Mouse (Mus musculus): ENCODE results near the gene Bdnf. TPM values are rescaled to one million over a fixed set of nuclear protein-coding genes. Genes with fewer than 3 reads are reported as not detected.

The Bdnf gene
- polyA plus RNA-seq, 1 experiment, result 1.5 TPM

DNA sequence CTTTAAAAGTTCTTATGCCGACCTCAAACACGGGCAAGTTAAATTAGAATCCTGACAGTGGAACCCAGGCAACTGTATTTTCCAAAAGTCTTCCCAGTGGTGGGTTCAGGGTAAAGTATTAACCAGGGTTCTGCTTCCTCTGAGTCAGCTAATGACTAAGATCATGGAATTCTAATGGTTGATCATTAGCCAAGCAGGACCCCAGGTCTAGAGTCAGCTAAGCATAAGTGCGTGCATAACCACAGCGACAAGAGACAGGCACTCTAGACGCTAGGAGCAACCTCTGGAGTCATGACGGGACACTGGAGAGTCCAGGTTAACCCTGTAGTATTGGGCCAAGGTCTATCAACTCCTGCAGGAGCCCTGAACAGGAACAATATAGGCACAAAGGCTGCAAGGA lies 60.2 kb downstream of the Bdnf start:
- H3K36me3 ChIP-seq (ENCODE audit: control insufficient read depth, insufficient read depth, low read length, poor library complexity, severe bottlenecking), result no peaks in the 10 kb centered on the region
- no peaks in the 10 kb centered on the region for H3K4me1 ChIP-seq (ENCODE audit: control insufficient read depth, insufficient read depth, low read length)
- H3K4me3 ChIP-seq (ENCODE audit: low read depth, low read length), result no peak overlapping the region
- H3K9me3 ChIP-seq (replicated peaks; ENCODE audit: control insufficient read depth, insufficient read depth, low read length, poor library complexity, severe bottlenecking), result no peaks in the 10 kb centered on the region
- H3K27ac ChIP-seq (ENCODE audit: insufficient read depth, low read length), result no peak overlapping the region
- H3K27me3 ChIP-seq (ENCODE audit: control insufficient read depth, insufficient read depth, low read length, poor library complexity, severe bottlenecking), result no peaks in the 10 kb centered on the region; the same call in 1 of the 2 replicates
- H3K9ac ChIP-seq (ENCODE audit: low read depth, poor library complexity, severe bottlenecking), result no peak overlapping the region
- TF ChIP-seq EP300 (IDR thresholded peaks at IDR 0.05; ENCODE audit: insufficient read depth, low read depth, low read length), result no peak
- no peak for TF ChIP-seq CTCF (IDR thresholded peaks at IDR 0.05; ENCODE audit: low read depth, low read length)
- TF ChIP-seq POLR2A (IDR thresholded peaks at IDR 0.05; ENCODE audit: insufficient read depth, low read length), result no peak

DNA sequence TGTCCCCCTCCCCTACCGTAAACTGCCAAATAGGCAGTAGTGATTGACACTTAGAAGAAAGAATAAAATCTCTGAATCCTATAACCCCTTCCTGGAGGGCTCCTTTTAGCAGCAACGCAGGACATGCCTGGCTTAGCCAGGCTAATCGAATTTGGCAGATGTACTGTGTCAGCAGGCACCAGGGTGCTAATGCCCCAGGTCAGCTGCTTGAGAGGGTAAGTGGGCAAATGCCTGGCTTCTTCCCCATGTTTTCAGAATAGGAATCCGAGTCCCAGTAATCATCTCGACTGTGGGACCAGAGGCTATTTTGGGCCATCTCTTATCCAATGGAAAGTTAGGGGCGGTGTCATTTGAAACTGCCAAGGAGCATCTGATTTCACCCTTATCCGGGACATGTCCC lies 60.8 kb downstream of the Bdnf start:
- no peak overlapping the region for H3K9ac ChIP-seq (ENCODE audit: low read depth, poor library complexity, severe bottlenecking)
- H3K36me3 ChIP-seq (ENCODE audit: control insufficient read depth, insufficient read depth, low read length, poor library complexity, severe bottlenecking), result no peaks in the 10 kb centered on the region
- H3K4me3 ChIP-seq (ENCODE audit: low read depth, low read length), result no peak overlapping the region
- no peak overlapping the region for H3K27ac ChIP-seq (ENCODE audit: insufficient read depth, low read length)
- H3K4me1 ChIP-seq (ENCODE audit: control insufficient read depth, insufficient read depth, low read length), result no peaks in the 10 kb centered on the region
- H3K27me3 ChIP-seq (ENCODE audit: control insufficient read depth, insufficient read depth, low read length, poor library complexity, severe bottlenecking), result no peaks in the 10 kb centered on the region; the same call in 1 of the 2 replicates
- no peak for TF ChIP-seq CTCF (IDR thresholded peaks at IDR 0.05; ENCODE audit: low read depth, low read length)
- no peak for TF ChIP-seq POLR2A (IDR thresholded peaks at IDR 0.05; ENCODE audit: insufficient read depth, low read length)
- TF ChIP-seq EP300 (IDR thresholded peaks at IDR 0.05; ENCODE audit: insufficient read depth, low read depth, low read length), result no peak
- H3K9me3 ChIP-seq (replicated peaks; ENCODE audit: control insufficient read depth, insufficient read depth, low read length, poor library complexity, severe bottlenecking), result no peaks in the 10 kb centered on the region

GRCm38 (mm10) chr2:109736306-109736705 lies 61.8 kb downstream of the Bdnf start:
- no peaks in the 10 kb centered on the region; the same call in 1 of the 2 replicates for H3K27me3 ChIP-seq (ENCODE audit: control insufficient read depth, insufficient read depth, low read length, poor library complexity, severe bottlenecking)
- TF ChIP-seq CTCF (IDR thresholded peaks at IDR 0.05; ENCODE audit: low read depth, low read length) (no peak), POLR2A (IDR thresholded peaks at IDR 0.05; ENCODE audit: insufficient read depth, low read length) (no peak), EP300 (IDR thresholded peaks at IDR 0.05; ENCODE audit: insufficient read depth, low read depth, low read length) (no peak)
- H3K27ac ChIP-seq (ENCODE audit: insufficient read depth, low read length), result no peak overlapping the region
- H3K36me3 ChIP-seq (ENCODE audit: control insufficient read depth, insufficient read depth, low read length, poor library complexity, severe bottlenecking), result no peaks in the 10 kb centered on the region
- no peaks in the 10 kb centered on the region for H3K9me3 ChIP-seq (replicated peaks; ENCODE audit: control insufficient read depth, insufficient read depth, low read length, poor library complexity, severe bottlenecking)
- no peak overlapping the region for H3K9ac ChIP-seq (ENCODE audit: low read depth, poor library complexity, severe bottlenecking)
- no peak overlapping the region for H3K4me3 ChIP-seq (ENCODE audit: low read depth, low read length)
- H3K4me1 ChIP-seq (ENCODE audit: control insufficient read depth, insufficient read depth, low read length), result no peaks in the 10 kb centered on the region

DNA sequence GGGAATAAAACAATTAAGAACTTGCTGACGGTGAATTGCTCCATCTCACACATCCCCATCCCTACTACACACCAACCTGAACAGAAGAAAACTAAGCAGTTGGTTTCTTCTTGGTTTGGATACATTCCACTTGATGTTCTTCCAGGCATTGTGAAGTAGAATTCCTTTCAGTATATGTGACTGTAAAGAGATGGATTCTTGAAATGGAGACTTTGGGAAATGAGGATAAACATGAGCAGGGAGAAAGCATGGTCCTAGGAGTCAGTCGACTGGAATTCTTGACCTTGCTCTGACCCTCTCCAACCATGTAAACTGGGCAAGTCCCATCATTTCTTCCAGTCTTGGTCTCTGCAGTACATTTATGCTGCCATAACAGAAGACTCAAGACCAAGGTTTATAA lies 63.8 kb downstream of the Bdnf start:
- no peaks in the 10 kb centered on the region for H3K4me1 ChIP-seq (ENCODE audit: control insufficient read depth, insufficient read depth, low read length)
- no peaks in the 10 kb centered on the region; the same call in 1 of the 2 replicates for H3K27me3 ChIP-seq (ENCODE audit: control insufficient read depth, insufficient read depth, low read length, poor library complexity, severe bottlenecking)
- no peaks in the 10 kb centered on the region for H3K9me3 ChIP-seq (replicated peaks; ENCODE audit: control insufficient read depth, insufficient read depth, low read length, poor library complexity, severe bottlenecking)
- H3K36me3 ChIP-seq (ENCODE audit: control insufficient read depth, insufficient read depth, low read length, poor library complexity, severe bottlenecking), result no peaks in the 10 kb centered on the region
- TF ChIP-seq EP300 (IDR thresholded peaks at IDR 0.05; ENCODE audit: insufficient read depth, low read depth, low read length) (no peak), CTCF (IDR thresholded peaks at IDR 0.05; ENCODE audit: low read depth, low read length) (no peak), POLR2A (IDR thresholded peaks at IDR 0.05; ENCODE audit: insufficient read depth, low read length) (no peak)
- no peak overlapping the region for H3K4me3 ChIP-seq (ENCODE audit: low read depth, low read length)
- H3K27ac ChIP-seq (ENCODE audit: insufficient read depth, low read length), result no peak overlapping the region
- H3K9ac ChIP-seq (ENCODE audit: low read depth, poor library complexity, severe bottlenecking), result no peak overlapping the region

GRCm38 (mm10) chr2:109743208-109743960 lies 68.9 kb downstream of the Bdnf start:
- no peaks in the 10 kb centered on the region for H3K4me1 ChIP-seq (ENCODE audit: control insufficient read depth, insufficient read depth, low read length)
- H3K27me3 ChIP-seq (ENCODE audit: control insufficient read depth, insufficient read depth, low read length, poor library complexity, severe bottlenecking), result no peaks in the 10 kb centered on the region
- no peaks in the 10 kb centered on the region for H3K9me3 ChIP-seq (replicated peaks; ENCODE audit: control insufficient read depth, insufficient read depth, low read length, poor library complexity, severe bottlenecking)
- H3K36me3 ChIP-seq (ENCODE audit: control insufficient read depth, insufficient read depth, low read length, poor library complexity, severe bottlenecking), result no peaks in the 10 kb centered on the region
- H3K9ac ChIP-seq (ENCODE audit: low read depth, poor library complexity, severe bottlenecking), result no peak overlapping the region
- H3K27ac ChIP-seq (ENCODE audit: insufficient read depth, low read length), result no peak overlapping the region
- no peak overlapping the region for H3K4me3 ChIP-seq (ENCODE audit: low read depth, low read length)
- TF ChIP-seq CTCF (IDR thresholded peaks at IDR 0.05; ENCODE audit: low read depth, low read length) (no peak), POLR2A (IDR thresholded peaks at IDR 0.05; ENCODE audit: insufficient read depth, low read length) (no peak), EP300 (IDR thresholded peaks at IDR 0.05; ENCODE audit: insufficient read depth, low read depth, low read length) (no peak)

DNA sequence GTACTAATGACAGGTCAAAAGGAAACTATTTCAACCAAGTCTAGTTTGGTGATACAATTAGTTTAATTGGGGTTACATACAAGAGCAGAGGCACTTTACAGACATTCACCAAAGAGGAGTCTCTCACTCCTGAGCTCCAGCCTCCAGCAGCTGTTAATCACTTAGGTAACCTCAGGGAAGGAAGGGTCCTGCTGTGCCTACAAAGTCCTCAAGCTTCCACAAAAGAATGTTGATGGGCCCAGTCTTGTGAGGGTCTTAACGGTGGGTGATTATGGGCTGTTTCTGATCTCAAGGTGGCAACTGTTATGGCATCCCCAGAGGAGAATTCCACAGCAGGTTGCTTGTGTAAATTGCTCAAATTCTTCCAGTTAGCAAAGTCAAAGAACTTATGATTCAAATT lies 71.7 kb downstream of the Bdnf start:
- Histone ChIP-seq H3K4me1 (ENCODE audit: control insufficient read depth, insufficient read depth, low read length) (no peaks in the 10 kb centered on the region), H3K36me3 (ENCODE audit: control insufficient read depth, insufficient read depth, low read length, poor library complexity, severe bottlenecking) (no peaks in the 10 kb centered on the region), H3K9me3 (replicated peaks; ENCODE audit: control insufficient read depth, insufficient read depth, low read length, poor library complexity, severe bottlenecking) (no peaks in the 10 kb centered on the region), H3K4me3 (ENCODE audit: low read depth, low read length) (no peak overlapping the region), H3K27ac (ENCODE audit: insufficient read depth, low read length) (no peak overlapping the region), H3K27me3 (ENCODE audit: control insufficient read depth, insufficient read depth, low read length, poor library complexity, severe bottlenecking) (no peaks in the 10 kb centered on the region), H3K9ac (ENCODE audit: low read depth, poor library complexity, severe bottlenecking) (no peak overlapping the region)
- TF ChIP-seq EP300 (IDR thresholded peaks at IDR 0.05; ENCODE audit: insufficient read depth, low read depth, low read length), result no peak
- no peak for TF ChIP-seq CTCF (IDR thresholded peaks at IDR 0.05; ENCODE audit: low read depth, low read length)
- TF ChIP-seq POLR2A (IDR thresholded peaks at IDR 0.05; ENCODE audit: insufficient read depth, low read length), result no peak
